Mouse (Mus musculus): ENCODE data around the gene Snw1. TPM values are rescaled to one million over a fixed set of nuclear protein-coding genes. Genes with fewer than 3 reads are reported as not detected.

Gene Snw1
- polyA plus RNA-seq, 1 experiment from 2014 or later, result 176 TPM

DNA sequence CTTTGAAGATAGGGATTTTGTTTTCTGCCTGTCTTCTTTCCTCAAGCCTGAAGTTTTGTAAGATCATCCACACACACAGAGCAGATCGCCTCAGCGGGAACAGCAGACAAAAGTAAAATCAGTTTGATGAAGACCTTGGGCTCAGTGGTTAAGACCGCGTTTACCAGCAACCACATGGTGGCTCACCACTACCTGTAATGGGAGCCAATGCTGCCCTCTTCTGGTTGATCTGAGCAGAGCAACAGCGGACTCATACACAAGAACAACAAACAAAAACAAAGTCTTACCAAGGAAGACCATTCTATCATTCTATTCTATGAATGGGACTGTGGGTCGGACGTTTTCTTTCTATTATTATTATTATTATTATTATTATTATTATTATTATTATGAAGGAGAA lies 55.4 kb downstream of the Snw1 start:
- Histone ChIP-seq H3K4me2 (ENCODE audit: low read depth, low read length) (no peak overlapping the region), H3K27ac (replicated peaks; ENCODE audit: low read depth, low read length) (no peak overlapping the region), H3K4me3 (ENCODE audit: low read depth, low read length) (no peak overlapping the region), H3K36me3 (replicated peaks; ENCODE audit: control insufficient read depth, insufficient read depth, low read depth, low read length) (no peaks in the 10 kb centered on the region), H3K4me1 (ENCODE audit: control insufficient read depth, insufficient read depth, low read length) (no peaks in the 10 kb centered on the region), H3K9ac (replicated peaks; ENCODE audit: low read length) (no peak overlapping the region), H3K9me3 (replicated peaks; ENCODE audit: control insufficient read depth, low read length) (no peaks in the 10 kb centered on the region), H3K27me3 (ENCODE audit: control insufficient read depth, insufficient read depth, low read length) (no peaks in the 10 kb centered on the region)
- peak; percentile 72 for DNase-seq (ENCODE audit: low spot score)
- WGBS, result 43% methylated on average over 7 of the region's 7 CpGs
- ATAC-seq (replicated peaks; ENCODE audit: insufficient number of reproducible peaks, low FRiP score, low TSS enrichment, low read depth), result no peak

DNA sequence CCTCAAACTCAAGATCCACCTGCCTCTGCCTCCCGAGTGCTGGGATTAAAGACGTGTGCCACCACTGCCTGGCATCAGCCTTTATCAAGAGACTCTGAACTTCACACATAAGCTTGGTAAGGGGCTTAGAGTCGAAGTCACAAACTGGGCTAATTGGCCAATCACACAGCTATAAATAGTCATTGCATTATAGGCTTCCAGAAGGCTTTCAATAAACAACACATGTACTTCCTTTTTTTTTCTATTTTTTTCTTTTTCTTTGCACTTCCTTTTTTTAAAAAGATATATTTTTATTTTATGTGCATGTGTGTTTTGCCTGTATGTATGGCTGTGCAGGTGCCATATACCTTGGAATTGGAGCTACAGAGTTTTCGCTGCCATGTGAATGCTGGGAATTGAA lies 56.7 kb downstream of the Snw1 start:
- H3K9ac ChIP-seq (replicated peaks; ENCODE audit: low read length), result no peak overlapping the region
- H3K4me1 ChIP-seq (ENCODE audit: control insufficient read depth, insufficient read depth, low read length), result no peaks in the 10 kb centered on the region
- no peak overlapping the region for H3K27ac ChIP-seq (replicated peaks; ENCODE audit: low read depth, low read length)
- no peak overlapping the region for H3K4me3 ChIP-seq (ENCODE audit: low read depth, low read length)
- H3K4me2 ChIP-seq (ENCODE audit: low read depth, low read length), result no peak overlapping the region
- H3K27me3 ChIP-seq (ENCODE audit: control insufficient read depth, insufficient read depth, low read length), result no peaks in the 10 kb centered on the region
- 76% methylated on average over 4 of the region's 4 CpGs for WGBS
- no peaks in the 10 kb centered on the region for H3K9me3 ChIP-seq (replicated peaks; ENCODE audit: control insufficient read depth, low read length)
- no peak for DNase-seq (ENCODE audit: low spot score)
- ATAC-seq (replicated peaks; ENCODE audit: insufficient number of reproducible peaks, low FRiP score, low TSS enrichment, low read depth), result no peak
- no peaks in the 10 kb centered on the region for H3K36me3 ChIP-seq (replicated peaks; ENCODE audit: control insufficient read depth, insufficient read depth, low read depth, low read length)

DNA sequence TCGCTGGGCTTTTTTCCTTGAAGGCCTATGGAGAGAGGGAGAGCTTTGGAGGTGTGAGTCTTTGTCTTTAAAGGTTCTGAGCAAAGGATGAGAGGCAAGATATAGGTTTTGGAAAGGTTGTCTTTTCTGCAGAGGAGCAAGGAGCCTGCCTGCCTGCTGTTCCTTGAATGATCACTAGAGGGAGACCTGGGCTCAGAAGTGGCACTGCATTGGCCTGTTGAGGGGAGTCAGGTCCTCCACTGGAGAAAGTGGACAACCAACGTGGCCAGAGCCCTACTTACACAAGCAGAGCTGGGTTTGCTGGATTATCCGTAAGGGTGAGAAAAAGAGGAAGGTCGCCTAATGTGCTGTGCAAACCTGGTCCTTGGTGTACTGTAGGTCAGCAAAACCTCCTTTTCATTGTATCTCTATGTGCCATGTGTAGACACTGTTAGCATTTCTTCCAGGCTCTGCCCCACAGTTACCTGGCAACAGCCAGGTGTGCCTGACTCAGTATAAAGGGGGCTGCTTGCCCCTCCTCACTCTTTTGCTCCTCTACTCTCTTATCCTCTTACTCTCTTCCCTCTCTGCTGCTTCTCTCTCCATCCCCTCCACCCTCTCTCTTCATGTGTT lies 58.8 kb downstream of the Snw1 start:
- ATAC-seq (replicated peaks; ENCODE audit: insufficient number of reproducible peaks, low FRiP score, low TSS enrichment, low read depth) (peak; percentile 53; the same call in 1 of the 2 replicates), DNase-seq (ENCODE audit: low spot score) (peak; percentile 78)
- H3K4me3 ChIP-seq (ENCODE audit: low read depth, low read length), result no peak overlapping the region
- H3K27ac ChIP-seq (replicated peaks; ENCODE audit: low read depth, low read length), result no peak overlapping the region
- no peaks in the 10 kb centered on the region for H3K4me1 ChIP-seq (ENCODE audit: control insufficient read depth, insufficient read depth, low read length)
- no peaks in the 10 kb centered on the region for H3K9me3 ChIP-seq (replicated peaks; ENCODE audit: control insufficient read depth, low read length)
- no peak overlapping the region for H3K4me2 ChIP-seq (ENCODE audit: low read depth, low read length)
- WGBS, result 23% methylated on average over 4 of the region's 4 CpGs
- no peaks in the 10 kb centered on the region for H3K36me3 ChIP-seq (replicated peaks; ENCODE audit: control insufficient read depth, insufficient read depth, low read depth, low read length)
- no peaks in the 10 kb centered on the region for H3K27me3 ChIP-seq (ENCODE audit: control insufficient read depth, insufficient read depth, low read length)
- H3K9ac ChIP-seq (replicated peaks; ENCODE audit: low read length), result no peak overlapping the region

DNA sequence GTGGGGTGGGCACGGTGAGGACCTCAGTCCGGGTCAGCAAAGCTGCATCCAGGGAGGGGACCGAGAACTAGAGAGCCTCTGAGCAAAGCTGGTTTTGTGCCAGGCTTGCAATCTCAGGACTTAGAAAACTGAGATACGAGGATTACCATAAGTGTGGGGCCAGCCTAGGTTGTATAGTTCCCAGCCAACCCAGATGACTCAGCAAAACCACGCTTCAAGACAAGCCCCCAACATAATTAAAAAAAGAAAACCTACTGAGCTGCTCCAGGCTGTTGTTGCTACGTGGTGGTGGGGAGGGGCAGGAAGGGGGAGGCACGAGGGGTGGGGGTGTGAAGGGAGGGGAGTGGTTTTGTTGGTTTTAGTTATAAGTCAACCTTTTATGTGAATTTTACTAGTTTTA lies 61.1 kb downstream of the Snw1 start:
- no peak overlapping the region for H3K9ac ChIP-seq (replicated peaks; ENCODE audit: low read length)
- no peaks in the 10 kb centered on the region for H3K36me3 ChIP-seq (replicated peaks; ENCODE audit: control insufficient read depth, insufficient read depth, low read depth, low read length)
- no peak overlapping the region for H3K27ac ChIP-seq (replicated peaks; ENCODE audit: low read depth, low read length)
- no peak for DNase-seq (ENCODE audit: low spot score)
- H3K4me3 ChIP-seq (ENCODE audit: low read depth, low read length), result no peak overlapping the region
- H3K27me3 ChIP-seq (ENCODE audit: control insufficient read depth, insufficient read depth, low read length), result no peaks in the 10 kb centered on the region
- no peaks in the 10 kb centered on the region for H3K9me3 ChIP-seq (replicated peaks; ENCODE audit: control insufficient read depth, low read length)
- H3K4me1 ChIP-seq (ENCODE audit: control insufficient read depth, insufficient read depth, low read length), result no peaks in the 10 kb centered on the region
- 56% methylated on average over 7 of the region's 7 CpGs for WGBS
- no peak overlapping the region for H3K4me2 ChIP-seq (ENCODE audit: low read depth, low read length)
- no peak for ATAC-seq (replicated peaks; ENCODE audit: insufficient number of reproducible peaks, low FRiP score, low TSS enrichment, low read depth)

DNA sequence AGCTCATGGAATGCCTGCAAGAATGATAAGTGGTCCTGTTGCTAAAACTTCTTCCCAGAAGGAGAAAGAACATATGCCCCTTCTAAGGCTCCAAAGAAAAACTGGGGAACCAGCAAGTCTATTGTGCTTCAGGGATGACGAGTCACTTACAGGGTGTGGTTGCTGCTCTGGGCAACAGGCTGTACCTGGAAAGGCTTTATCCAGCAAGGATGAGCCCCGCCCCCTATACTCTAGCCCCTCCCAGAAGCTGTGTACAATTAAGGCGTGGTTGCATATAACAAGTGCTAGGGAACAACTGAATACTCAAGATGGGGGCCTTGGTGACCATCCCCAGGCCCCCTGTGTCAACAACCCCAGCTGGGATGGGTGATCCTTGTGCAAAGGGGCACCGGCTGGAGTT lies 63.0 kb downstream of the Snw1 start:
- Histone ChIP-seq H3K4me1 (ENCODE audit: control insufficient read depth, insufficient read depth, low read length) (no peaks in the 10 kb centered on the region), H3K36me3 (replicated peaks; ENCODE audit: control insufficient read depth, insufficient read depth, low read depth, low read length) (no peaks in the 10 kb centered on the region), H3K27me3 (ENCODE audit: control insufficient read depth, insufficient read depth, low read length) (no peaks in the 10 kb centered on the region), H3K27ac (replicated peaks; ENCODE audit: low read depth, low read length) (no peak overlapping the region), H3K9me3 (replicated peaks; ENCODE audit: control insufficient read depth, low read length) (no peaks in the 10 kb centered on the region), H3K9ac (replicated peaks; ENCODE audit: low read length) (no peak overlapping the region), H3K4me3 (ENCODE audit: low read depth, low read length) (no peak overlapping the region), H3K4me2 (ENCODE audit: low read depth, low read length) (no peak overlapping the region)
- WGBS, result 82% methylated on average over 4 of the region's 4 CpGs
- DNase-seq (ENCODE audit: low spot score), result no peak
- no peak for ATAC-seq (replicated peaks; ENCODE audit: insufficient number of reproducible peaks, low FRiP score, low TSS enrichment, low read depth)

DNA sequence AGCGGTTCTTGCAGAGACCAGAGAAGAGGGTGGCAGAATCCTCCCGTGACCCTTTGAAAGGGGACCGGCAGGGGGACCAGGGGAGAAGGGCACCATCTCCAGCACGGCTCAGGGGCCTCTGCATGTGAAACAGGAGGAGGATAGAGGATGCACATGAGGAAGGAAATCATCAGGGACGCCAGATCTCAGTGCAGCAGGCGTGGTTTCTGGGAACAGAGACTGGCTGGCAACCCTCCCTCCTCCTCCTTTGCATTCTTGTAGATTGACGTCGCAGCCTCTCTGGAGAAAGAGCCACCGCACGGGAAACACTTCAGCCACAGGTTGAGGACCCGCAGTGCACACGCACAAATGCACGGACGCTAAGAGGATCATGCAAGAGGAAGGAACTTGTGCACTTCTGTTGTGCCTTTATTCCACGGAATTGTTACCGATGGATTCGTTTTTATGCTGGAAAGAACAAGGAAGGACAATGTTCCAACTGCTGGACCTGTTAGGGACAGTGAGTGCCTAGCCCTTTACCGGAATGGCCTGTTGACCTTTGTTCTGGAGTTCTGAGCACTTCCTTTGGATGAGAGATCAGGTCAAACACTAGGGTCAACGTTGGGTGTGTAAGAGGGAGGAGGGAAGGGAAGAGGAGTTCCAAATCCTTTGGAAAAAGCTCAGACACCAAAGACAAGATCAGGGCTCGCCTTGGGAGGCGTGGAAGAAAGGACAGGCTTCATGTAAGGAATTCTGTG lies 64.0 kb downstream of the Snw1 start:
- Histone ChIP-seq H3K9ac (replicated peaks; ENCODE audit: low read length) (peak overlapping the region; percentile 34), H3K27me3 (ENCODE audit: control insufficient read depth, insufficient read depth, low read length) (no peaks in the 10 kb centered on the region), H3K9me3 (replicated peaks; ENCODE audit: control insufficient read depth, low read length) (no peaks in the 10 kb centered on the region), H3K4me2 (ENCODE audit: low read depth, low read length) (peak overlapping the region; percentile 19; the same call in 1 of the 2 replicates), H3K4me1 (ENCODE audit: control insufficient read depth, insufficient read depth, low read length) (no peaks in the 10 kb centered on the region), H3K27ac (replicated peaks; ENCODE audit: low read depth, low read length) (no peak overlapping the region), H3K36me3 (replicated peaks; ENCODE audit: control insufficient read depth, insufficient read depth, low read depth, low read length) (no peaks in the 10 kb centered on the region), H3K4me3 (ENCODE audit: low read depth, low read length) (no peak overlapping the region)
- DNase-seq (ENCODE audit: low spot score) (peak; percentile 61), ATAC-seq (replicated peaks; ENCODE audit: insufficient number of reproducible peaks, low FRiP score, low TSS enrichment, low read depth) (no peak)
- 32% methylated on average over 21 of the region's 21 CpGs for WGBS

DNA sequence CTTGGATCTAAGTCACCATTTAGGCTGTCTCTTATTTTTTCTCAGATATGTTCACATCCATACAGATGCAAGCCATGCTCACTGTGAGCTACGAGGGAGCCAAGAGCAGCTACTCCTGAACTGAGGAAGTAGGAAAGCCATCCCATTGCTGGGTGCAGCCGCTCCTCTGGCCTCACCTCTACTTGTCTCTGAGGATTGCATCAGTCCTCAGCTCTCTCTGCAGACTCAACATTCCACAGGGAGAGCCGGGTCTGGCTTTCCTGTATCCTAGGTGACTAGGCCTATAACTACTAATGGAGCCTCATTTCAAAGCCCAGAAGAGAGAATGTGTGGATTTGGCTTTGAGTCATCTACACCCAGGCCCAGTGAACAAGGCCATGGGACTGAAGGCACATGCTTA lies 66.4 kb downstream of the Snw1 start:
- Histone ChIP-seq H3K4me1 (ENCODE audit: control insufficient read depth, insufficient read depth, low read length) (no peaks in the 10 kb centered on the region), H3K4me3 (ENCODE audit: low read depth, low read length) (no peak overlapping the region), H3K9me3 (replicated peaks; ENCODE audit: control insufficient read depth, low read length) (no peaks in the 10 kb centered on the region), H3K27ac (replicated peaks; ENCODE audit: low read depth, low read length) (no peak overlapping the region), H3K36me3 (replicated peaks; ENCODE audit: control insufficient read depth, insufficient read depth, low read depth, low read length) (no peaks in the 10 kb centered on the region), H3K27me3 (ENCODE audit: control insufficient read depth, insufficient read depth, low read length) (no peaks in the 10 kb centered on the region), H3K4me2 (ENCODE audit: low read depth, low read length) (no peak overlapping the region), H3K9ac (replicated peaks; ENCODE audit: low read length) (no peak overlapping the region)
- DNase-seq (ENCODE audit: low spot score), result no peak
- WGBS, result 79% methylated on average over 3 of the region's 3 CpGs
- no peak for ATAC-seq (replicated peaks; ENCODE audit: insufficient number of reproducible peaks, low FRiP score, low TSS enrichment, low read depth)

DNA sequence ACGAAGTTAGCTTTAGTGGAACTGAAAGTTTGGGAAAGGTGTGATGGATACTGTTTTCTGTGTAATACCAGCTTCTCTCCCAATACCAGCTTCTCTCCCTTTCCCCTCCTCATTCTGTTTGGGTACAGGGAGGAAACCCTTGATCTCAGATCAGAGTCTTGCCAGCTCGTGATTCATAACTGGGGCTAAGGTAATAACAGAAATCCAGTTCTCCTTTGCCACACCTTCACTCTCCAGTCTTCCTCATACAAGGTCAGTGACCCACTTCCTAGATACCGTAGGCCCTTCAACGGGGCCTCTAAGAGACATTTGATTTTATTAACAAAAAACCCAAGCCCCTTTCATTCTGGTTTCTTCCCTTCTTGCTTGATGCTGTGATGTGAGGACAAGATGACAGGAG lies 66.9 kb downstream of the Snw1 start:
- 89% methylated on average over 4 of the region's 4 CpGs for WGBS
- H3K27ac ChIP-seq (replicated peaks; ENCODE audit: low read depth, low read length), result no peak overlapping the region

More for the DNA sequence above, 66.9 kb downstream of the Snw1 start:
- H3K4me3 ChIP-seq (ENCODE audit: low read depth, low read length), result no peak overlapping the region
- H3K4me1 ChIP-seq (ENCODE audit: control insufficient read depth, insufficient read depth, low read length), result no peaks in the 10 kb centered on the region
- H3K27me3 ChIP-seq (ENCODE audit: control insufficient read depth, insufficient read depth, low read length), result no peaks in the 10 kb centered on the region
- H3K9me3 ChIP-seq (replicated peaks; ENCODE audit: control insufficient read depth, low read length), result no peaks in the 10 kb centered on the region
- no peaks in the 10 kb centered on the region for H3K36me3 ChIP-seq (replicated peaks; ENCODE audit: control insufficient read depth, insufficient read depth, low read depth, low read length)
- H3K9ac ChIP-seq (replicated peaks; ENCODE audit: low read length), result no peak overlapping the region
- H3K4me2 ChIP-seq (ENCODE audit: low read depth, low read length), result no peak overlapping the region
- ATAC-seq (replicated peaks; ENCODE audit: insufficient number of reproducible peaks, low FRiP score, low TSS enrichment, low read depth), result no peak
- DNase-seq (ENCODE audit: low spot score), result no peak

Data from embryonic facial prominence, embryonic 11.5 days (tissue).